Mouse (Mus musculus): Measurements from ENCODE around the gene Dgke. TPM values are rescaled to one million over a fixed set of nuclear protein-coding genes. Genes with fewer than 3 reads are reported as not detected.

Gene Dgke
- polyA plus RNA-seq, 1 experiment from 2014 or later = 0.68 TPM

GRCm38 (mm10) chr11:89006404-89006803 is 60.2 kb downstream of the Dgke start:
- Histone ChIP-seq H3K27ac (ENCODE audit: low read length) (no peak overlapping the region), H3K9ac (ENCODE audit: low read depth, low read length) (no peak overlapping the region), H3K27me3 (ENCODE audit: control insufficient read depth, insufficient read depth, low read depth, low read length) (no peaks in the 10 kb centered on the region), H3K4me3 (ENCODE audit: low read depth, low read length) (no peak overlapping the region), H3K36me3 (ENCODE audit: control insufficient read depth, insufficient read depth) (peaks cover 39% of the 10 kb centered on the region), H3K4me1 (ENCODE audit: control insufficient read depth, low read depth, low read length) (peaks cover 21% of the 10 kb centered on the region), H3K9me3 (replicated peaks; ENCODE audit: control insufficient read depth, low read length) (no peaks in the 10 kb centered on the region), H3K4me2 (ENCODE audit: low read depth, low read length) (no peak overlapping the region)
- no peak for ATAC-seq (ENCODE audit: low read depth)

GRCm38 (mm10) chr11:89005473-89005872 is 61.2 kb downstream of the Dgke start:
- no peak overlapping the region for H3K4me3 ChIP-seq (ENCODE audit: low read depth, low read length)
- no peak overlapping the region for H3K27ac ChIP-seq (ENCODE audit: low read length)
- no peak overlapping the region for H3K4me2 ChIP-seq (ENCODE audit: low read depth, low read length)
- WGBS (ENCODE audit: insufficient replicate concordance) = 81% methylated on average over 5 of the region's 5 CpGs
- H3K36me3 ChIP-seq (ENCODE audit: control insufficient read depth, insufficient read depth) = peaks cover 30% of the 10 kb centered on the region
- H3K9me3 ChIP-seq (replicated peaks; ENCODE audit: control insufficient read depth, low read length) = no peaks in the 10 kb centered on the region
- peaks cover 28% of the 10 kb centered on the region for H3K4me1 ChIP-seq (ENCODE audit: control insufficient read depth, low read depth, low read length)
- no peaks in the 10 kb centered on the region for H3K27me3 ChIP-seq (ENCODE audit: control insufficient read depth, insufficient read depth, low read depth, low read length)
- H3K9ac ChIP-seq (ENCODE audit: low read depth, low read length) = no peak overlapping the region
- no peak for ATAC-seq (ENCODE audit: low read depth)

DNA sequence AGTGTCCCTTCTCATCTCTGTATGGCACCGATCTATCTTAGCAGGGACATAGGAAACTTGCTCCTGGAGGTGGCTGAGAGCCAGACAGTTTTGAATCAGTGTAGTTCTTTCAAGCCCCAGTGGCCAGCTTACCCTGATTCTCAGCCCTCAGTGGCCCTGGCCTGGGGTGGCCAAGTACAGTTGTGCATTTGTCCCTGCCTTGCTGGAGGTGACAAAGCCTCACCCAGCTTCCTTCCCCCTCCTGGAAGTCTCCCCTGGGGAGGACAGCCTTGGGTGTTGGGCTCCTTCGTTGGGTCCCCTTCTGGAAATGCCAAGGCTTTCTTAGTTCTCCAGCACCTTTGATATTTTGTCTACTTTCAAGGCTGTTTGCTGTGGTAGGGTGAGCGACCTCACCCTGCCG is 62.9 kb downstream of the Dgke start:
- H3K9ac ChIP-seq (ENCODE audit: low read depth, low read length) = no peak overlapping the region
- ATAC-seq (ENCODE audit: low read depth) = no peak
- peaks cover 32% of the 10 kb centered on the region for H3K4me1 ChIP-seq (ENCODE audit: control insufficient read depth, low read depth, low read length)
- H3K36me3 ChIP-seq (ENCODE audit: control insufficient read depth, insufficient read depth) = peaks cover 19% of the 10 kb centered on the region; the same call in 1 of the 2 replicates
- no peaks in the 10 kb centered on the region for H3K27me3 ChIP-seq (ENCODE audit: control insufficient read depth, insufficient read depth, low read depth, low read length)
- WGBS (ENCODE audit: insufficient replicate concordance) = 58% methylated on average over 4 of the region's 4 CpGs
- H3K4me3 ChIP-seq (ENCODE audit: low read depth, low read length) = no peak overlapping the region
- H3K9me3 ChIP-seq (replicated peaks; ENCODE audit: control insufficient read depth, low read length) = no peaks in the 10 kb centered on the region
- peak overlapping the region; percentile 52 for H3K4me2 ChIP-seq (ENCODE audit: low read depth, low read length)
- H3K27ac ChIP-seq (ENCODE audit: low read length) = peak overlapping the region; percentile 76

GRCm38 (mm10) chr11:89003078-89003477 is 63.6 kb downstream of the Dgke start:
- no peaks in the 10 kb centered on the region for H3K27me3 ChIP-seq (ENCODE audit: control insufficient read depth, insufficient read depth, low read depth, low read length)
- 0 out of 2 replicates have a peak overlapping the region, but pooled peaks have one; percentile 19 for H3K9ac ChIP-seq (ENCODE audit: low read depth, low read length)
- no peaks in the 10 kb centered on the region for H3K9me3 ChIP-seq (replicated peaks; ENCODE audit: control insufficient read depth, low read length)
- H3K36me3 ChIP-seq (ENCODE audit: control insufficient read depth, insufficient read depth) = peaks cover 18% of the 10 kb centered on the region; the same call in 1 of the 2 replicates
- H3K4me1 ChIP-seq (ENCODE audit: control insufficient read depth, low read depth, low read length) = peaks cover 37% of the 10 kb centered on the region
- ATAC-seq (ENCODE audit: low read depth) = peak; percentile 22
- peak overlapping the region; percentile 76 for H3K27ac ChIP-seq (ENCODE audit: low read length)
- H3K4me3 ChIP-seq (ENCODE audit: low read depth, low read length) = peak overlapping the region; percentile 29
- WGBS (ENCODE audit: insufficient replicate concordance) = 58% methylated on average over 6 of the region's 6 CpGs
- peak overlapping the region; percentile 52 for H3K4me2 ChIP-seq (ENCODE audit: low read depth, low read length)

- Histone ChIP-seq H3K27me3 (ENCODE audit: control insufficient read depth, insufficient read depth, low read depth, low read length) (no peaks in the 10 kb centered on the region), H3K4me1 (ENCODE audit: control insufficient read depth, low read depth, low read length) (peaks cover 38% of the 10 kb centered on the region), H3K36me3 (ENCODE audit: control insufficient read depth, insufficient read depth) (peaks cover 17% of the 10 kb centered on the region; the same call in 1 of the 2 replicates), H3K27ac (ENCODE audit: low read length) (peak overlapping the region; percentile 76), H3K9me3 (replicated peaks; ENCODE audit: control insufficient read depth, low read length) (no peaks in the 10 kb centered on the region), H3K4me2 (ENCODE audit: low read depth, low read length) (peak overlapping the region; percentile 52), H3K9ac (ENCODE audit: low read depth, low read length) (0 out of 2 replicates have a peak overlapping the region, but pooled peaks have one; percentile 19), H3K4me3 (ENCODE audit: low read depth, low read length) (peak overlapping the region; percentile 29)
- ATAC-seq (ENCODE audit: low read depth) = no peak
- WGBS (ENCODE audit: insufficient replicate concordance) = 70% methylated on average over 5 of the region's 5 CpGs
Measured at GRCm38 (mm10) chr11:89002621-89003020, 64.0 kb downstream of the Dgke start.

DNA sequence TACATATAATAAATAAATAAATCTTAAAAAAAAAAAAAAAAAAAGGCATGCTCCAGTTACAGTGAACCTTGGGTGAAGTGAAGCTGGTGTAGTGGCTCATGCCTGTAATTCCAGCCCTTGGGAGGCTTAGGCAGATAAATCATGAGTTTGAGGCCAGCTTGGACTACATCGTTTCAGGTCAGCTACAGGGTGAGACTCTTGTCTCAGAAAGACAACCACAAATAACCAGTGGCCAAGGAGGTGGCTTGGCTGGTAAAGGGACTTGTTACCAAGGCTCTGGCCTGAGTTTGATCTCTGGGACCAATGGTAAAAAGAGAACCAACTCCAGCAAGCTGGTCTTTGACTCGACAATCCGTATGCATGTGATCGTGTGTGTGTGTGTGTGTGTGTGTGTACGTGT is 64.6 kb downstream of the Dgke start:
- H3K36me3 ChIP-seq (ENCODE audit: control insufficient read depth, insufficient read depth) = peaks cover 13% of the 10 kb centered on the region; the same call in 1 of the 2 replicates
- H3K27me3 ChIP-seq (ENCODE audit: control insufficient read depth, insufficient read depth, low read depth, low read length) = no peaks in the 10 kb centered on the region
- H3K9me3 ChIP-seq (replicated peaks; ENCODE audit: control insufficient read depth, low read length) = no peaks in the 10 kb centered on the region
- 76% methylated on average over 5 of the region's 5 CpGs for WGBS (ENCODE audit: insufficient replicate concordance)
- H3K4me2 ChIP-seq (ENCODE audit: low read depth, low read length) = peak overlapping the region; percentile 52
- H3K9ac ChIP-seq (ENCODE audit: low read depth, low read length) = no peak overlapping the region
- H3K4me1 ChIP-seq (ENCODE audit: control insufficient read depth, low read depth, low read length) = peaks cover 38% of the 10 kb centered on the region
- ATAC-seq (ENCODE audit: low read depth) = no peak
- H3K4me3 ChIP-seq (ENCODE audit: low read depth, low read length) = peak overlapping the region; percentile 29
- no peak overlapping the region for H3K27ac ChIP-seq (ENCODE audit: low read length)

DNA sequence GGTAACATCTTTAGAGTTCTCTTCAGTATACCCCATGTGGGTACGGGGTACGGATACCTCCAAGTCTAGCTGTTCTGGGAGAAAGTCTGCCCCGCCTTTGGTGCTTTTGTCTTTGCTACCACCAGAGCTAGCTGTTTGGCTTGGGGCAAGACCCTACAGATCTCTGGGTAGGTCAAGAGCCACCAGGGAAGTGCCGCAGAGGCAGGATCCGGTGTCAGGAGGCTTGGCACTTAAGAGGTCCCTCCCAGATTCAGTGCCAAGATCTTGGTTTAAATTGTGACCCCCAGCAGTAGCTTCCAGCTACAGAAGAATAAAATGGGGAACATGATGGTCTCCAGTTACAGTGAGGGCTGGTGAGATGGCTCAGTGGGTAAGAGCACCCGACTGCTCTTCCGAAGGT is 65.1 kb downstream of the Dgke start:
- H3K4me3 ChIP-seq (ENCODE audit: low read depth, low read length) = peak overlapping the region; percentile 88
- no peak overlapping the region for H3K27ac ChIP-seq (ENCODE audit: low read length)
- H3K4me2 ChIP-seq (ENCODE audit: low read depth, low read length) = peak overlapping the region; percentile 92
- H3K27me3 ChIP-seq (ENCODE audit: control insufficient read depth, insufficient read depth, low read depth, low read length) = no peaks in the 10 kb centered on the region
- peaks cover 13% of the 10 kb centered on the region; the same call in 1 of the 2 replicates for H3K36me3 ChIP-seq (ENCODE audit: control insufficient read depth, insufficient read depth)
- 78% methylated on average over 7 of the region's 7 CpGs for WGBS (ENCODE audit: insufficient replicate concordance)
- no peak for ATAC-seq (ENCODE audit: low read depth)
- no peaks in the 10 kb centered on the region for H3K9me3 ChIP-seq (replicated peaks; ENCODE audit: control insufficient read depth, low read length)
- H3K9ac ChIP-seq (ENCODE audit: low read depth, low read length) = peak overlapping the region; percentile 34; the same call in 1 of the 2 replicates
- H3K4me1 ChIP-seq (ENCODE audit: control insufficient read depth, low read depth, low read length) = peaks cover 38% of the 10 kb centered on the region

GRCm38 (mm10) chr11:89000527-89000819 is 66.2 kb downstream of the Dgke start:
- no peak for ATAC-seq (ENCODE audit: low read depth)

DNA sequence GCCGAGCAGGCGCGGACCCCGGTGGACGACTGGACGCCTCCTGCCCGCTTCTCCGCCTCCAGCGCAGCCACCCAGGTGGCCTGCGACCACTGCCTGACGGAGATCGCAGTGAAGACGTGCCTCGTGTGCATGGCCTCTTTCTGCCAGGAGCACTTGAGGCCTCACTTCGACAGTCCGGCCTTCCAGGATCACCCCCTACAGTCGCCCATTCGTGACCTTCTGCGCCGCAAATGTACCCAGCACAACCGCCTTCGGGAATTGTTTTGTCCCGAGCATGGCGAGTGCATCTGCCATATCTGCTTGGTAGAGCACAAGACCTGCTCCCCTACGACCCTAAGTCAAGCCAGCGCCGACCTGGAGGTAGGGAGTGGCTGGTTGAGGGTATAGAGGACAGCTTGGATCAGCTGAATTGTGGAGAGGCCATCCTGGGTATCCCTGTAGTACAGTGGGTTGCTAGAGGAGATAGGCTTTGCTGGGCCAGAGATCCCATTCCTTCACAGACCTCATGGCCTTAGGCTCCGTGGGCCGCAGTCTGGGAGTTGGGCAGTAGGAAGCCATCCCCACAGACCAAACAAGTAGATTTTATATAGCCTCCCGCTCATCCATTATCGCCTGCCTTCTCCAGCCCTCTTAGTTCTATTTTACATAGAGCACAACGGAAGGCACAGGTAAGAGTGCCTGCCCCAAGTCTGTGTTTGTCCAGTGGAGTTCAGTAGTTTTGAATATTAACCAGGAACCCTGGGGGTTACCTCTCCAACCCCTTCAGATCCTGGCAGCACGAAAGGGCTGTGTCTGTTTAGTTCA is 66.7 kb downstream of the Dgke start:
- H3K27ac ChIP-seq (ENCODE audit: low read length) = peak overlapping the region; percentile 87
- H3K4me2 ChIP-seq (ENCODE audit: low read depth, low read length) = peak overlapping the region; percentile 92
- H3K9me3 ChIP-seq (replicated peaks; ENCODE audit: control insufficient read depth, low read length) = no peaks in the 10 kb centered on the region
- peaks cover under 1% of the 10 kb centered on the region; the same call in 1 of the 2 replicates for H3K36me3 ChIP-seq (ENCODE audit: control insufficient read depth, insufficient read depth)
- H3K4me3 ChIP-seq (ENCODE audit: low read depth, low read length) = peak overlapping the region; percentile 88
- H3K9ac ChIP-seq (ENCODE audit: low read depth, low read length) = peak overlapping the region; percentile 92
- ATAC-seq (ENCODE audit: low read depth) = peak; percentile 17
- peaks cover 33% of the 10 kb centered on the region for H3K4me1 ChIP-seq (ENCODE audit: control insufficient read depth, low read depth, low read length)
- no peaks in the 10 kb centered on the region for H3K27me3 ChIP-seq (ENCODE audit: control insufficient read depth, insufficient read depth, low read depth, low read length)
- 3% methylated on average over 33 of the region's 33 CpGs for WGBS (ENCODE audit: insufficient replicate concordance)

More at GRCm38 (mm10) chr11:89000527-89000819, 66.2 kb downstream of the Dgke start:
- no peaks in the 10 kb centered on the region for H3K27me3 ChIP-seq (ENCODE audit: control insufficient read depth, insufficient read depth, low read depth, low read length)
- peak overlapping the region; percentile 92 for H3K4me2 ChIP-seq (ENCODE audit: low read depth, low read length)
- H3K9me3 ChIP-seq (replicated peaks; ENCODE audit: control insufficient read depth, low read length) = no peaks in the 10 kb centered on the region
- H3K4me3 ChIP-seq (ENCODE audit: low read depth, low read length) = peak overlapping the region; percentile 88
- H3K4me1 ChIP-seq (ENCODE audit: control insufficient read depth, low read depth, low read length) = peaks cover 37% of the 10 kb centered on the region
- H3K36me3 ChIP-seq (ENCODE audit: control insufficient read depth, insufficient read depth) = peaks cover 6% of the 10 kb centered on the region; the same call in 1 of the 2 replicates
- H3K27ac ChIP-seq (ENCODE audit: low read length) = peak overlapping the region; percentile 87
- H3K9ac ChIP-seq (ENCODE audit: low read depth, low read length) = peak overlapping the region; percentile 92

Data from liver, embryonic 16.5 days (tissue).